Mouse (Mus musculus): ENCODE data around the gene Actn1.

DNA sequence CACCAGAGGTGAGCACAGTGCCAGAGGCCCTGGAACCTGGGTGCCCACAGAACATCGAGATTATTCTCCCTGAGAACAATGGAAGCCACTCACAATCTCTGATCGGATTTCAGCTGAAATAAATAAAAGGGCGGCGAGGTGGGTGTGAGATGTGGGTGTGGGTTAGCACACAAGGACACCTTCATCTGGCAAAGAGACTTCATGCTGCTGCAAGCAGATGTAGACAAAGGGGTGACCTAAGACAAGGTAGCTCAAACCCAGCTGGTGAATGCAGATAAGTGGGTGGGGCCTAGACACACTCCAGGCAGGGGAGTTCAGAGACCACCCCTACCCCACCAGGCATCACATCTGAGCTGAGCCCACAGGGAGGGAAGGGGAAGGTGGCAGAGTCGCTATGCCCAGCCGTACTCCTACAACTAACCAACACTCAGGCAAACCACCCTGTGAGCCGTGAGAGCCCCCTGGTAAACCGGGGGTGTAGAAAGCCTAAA, 35.9 kb downstream of the Actn1 start:
- TF ChIP-seq CTCF (conservative IDR thresholded peaks at IDR 0.05 in 1 of 2, IDR thresholded peaks at IDR 0.05 in 1 of 2; ENCODE audit: low read depth in 2 of 2, low read length in 2 of 2) (no peak), EP300 (IDR thresholded peaks at IDR 0.05; ENCODE audit: low read length) (no peak), MAZ (IDR thresholded peaks at IDR 0.05; ENCODE audit: low read depth, low read length) (no peak), MAX (IDR thresholded peaks at IDR 0.05; ENCODE audit: low read length) (no peak), CHD2 (IDR thresholded peaks at IDR 0.05; ENCODE audit: low read length) (no peak), POLR2A (IDR thresholded peaks at IDR 0.05; ENCODE audit: low read depth, low read length) (no peak), UBTF (IDR thresholded peaks at IDR 0.05; ENCODE audit: low read depth, low read length) (no peak), TCF12 (IDR thresholded peaks at IDR 0.05; ENCODE audit: low read depth, low read length) (no peak), USF1 (IDR thresholded peaks at IDR 0.05; ENCODE audit: low read depth, low read length) (no peak), BHLHE40 (IDR thresholded peaks at IDR 0.05; ENCODE audit: low read depth, low read length) (no peak), E2F4 (IDR thresholded peaks at IDR 0.05; ENCODE audit: insufficient replicate concordance, low read depth, low read length) (no peak)
